Mouse (Mus musculus) liver, embryonic 14.5 days (tissue): ENCODE measurements at regions not wholly inside any gene's neighbourhood (a gene's known extent, or its start where the extent isn't known, plus 50 kb on each side); places are given as distances from the start of the nearest gene placed in this dataset.

ENCODE experiments used
- CTCF ChIP-seq: IDR thresholded peaks from 2 replicates; pipeline ENCODE4 v1.5.1; 2016; ENCODE audit warnings: antibody characterized with exemption, low read depth, control low read depth
- EP300 ChIP-seq: IDR thresholded peaks from 2 replicates; pipeline ENCODE4 v1.6.1; 2016; ENCODE audit warnings: antibody characterized with exemption, low read depth

- TF ChIP-seq CTCF (no peak), EP300 (no peak)
Measured at GRCm38 (mm10) chr15:88489715-88490114, 110.4 kb upstream of the Zdhhc25 start.
